Mouse (Mus musculus) hindbrain, embryonic 14.5 days (tissue): ENCODE measurements around the gene Atp13a2. TPM values are rescaled to one million over a fixed set of nuclear protein-coding genes. Genes with fewer than 3 reads are reported as not detected.

Experiments
- ATAC-seq: fragments of 200-750 bp; cut with Nextera tagmentation; 2 replicates; pipeline ENCODE4 v1.8.0; 2017; ENCODE audit warnings: moderate number of reproducible peaks, mild to moderate bottlenecking, moderate TSS enrichment, moderate library complexity; ENCODE audit not compliant: low FRiP score
- DNase-seq: peaks from one replicate; pipeline ENCODE4 v3.0.0-alpha.2; 2015; ENCODE audit warnings: low spot score
- H3K27ac ChIP-seq: fragments of 300-500 bp; sonication (generic); 2 replicates; pipeline ENCODE4 v1.5.1; 2014; ENCODE audit warnings: mild to moderate bottlenecking, moderate library complexity
- H3K27me3 ChIP-seq: fragments of 300-500 bp; sonication (generic); 2 replicates; pipeline ENCODE4 v1.6.1; 2014; ENCODE audit warnings: mild to moderate bottlenecking, low read length, mixed read lengths; ENCODE audit not compliant: control insufficient read depth, insufficient read depth
- H3K36me3 ChIP-seq: fragments of 300-500 bp; sonication (generic); replicated peaks from 2 replicates; pipeline ENCODE4 v1.6.1; 2014; ENCODE audit not compliant: control insufficient read depth, insufficient read depth
- H3K4me1 ChIP-seq: fragments of 300-500 bp; sonication (generic); replicated peaks from 2 replicates; pipeline ENCODE4 v1.6.1; 2014; ENCODE audit warnings: antibody characterized with exemption, low read length, mixed read lengths; ENCODE audit not compliant: control insufficient read depth, insufficient read depth
- H3K4me2 ChIP-seq: fragments of 300-500 bp; sonication (generic); replicated peaks from 2 replicates; pipeline ENCODE4 v1.6.1; 2014; ENCODE audit warnings: mild to moderate bottlenecking, moderate library complexity
- H3K4me3 ChIP-seq: fragments of 300-500 bp; sonication (generic); replicated peaks from 2 replicates; pipeline ENCODE4 v1.5.1; 2014; ENCODE audit warnings: mild to moderate bottlenecking, low read length
- H3K9ac ChIP-seq: fragments of 300-500 bp; sonication (generic); 2 replicates; pipeline ENCODE4 v1.6.1; 2014
- H3K9me3 ChIP-seq: fragments of 300-500 bp; sonication (generic); 2 replicates; pipeline ENCODE4 v1.6.1; 2016; ENCODE audit warnings: low read length; ENCODE audit not compliant: control insufficient read depth
- WGBS: fragments of 180-500 bp; shearing (Covaris S2); extraction: QIAGEN DNeasy Blood & Tissue Kit; methylation state at CpG from one replicate; pipeline ENCODE4 v1.1.7; 2014; 5-methylcytosine and 5-hydroxymethylcytosine counted together
- polyA plus RNA-seq: library from polyadenylated mRNA; unstranded; fragments of >200 nt; fragmentation: Nextera tagmentation; extraction: Ambion mirVana; gene quantifications from 2 replicates; pipeline ENCODE4 v1.2.1, GENCODE M21; 2014

Gene Atp13a2
- polyA plus RNA-seq, 1 experiment from 2014 or later: 176 TPM

DNA sequence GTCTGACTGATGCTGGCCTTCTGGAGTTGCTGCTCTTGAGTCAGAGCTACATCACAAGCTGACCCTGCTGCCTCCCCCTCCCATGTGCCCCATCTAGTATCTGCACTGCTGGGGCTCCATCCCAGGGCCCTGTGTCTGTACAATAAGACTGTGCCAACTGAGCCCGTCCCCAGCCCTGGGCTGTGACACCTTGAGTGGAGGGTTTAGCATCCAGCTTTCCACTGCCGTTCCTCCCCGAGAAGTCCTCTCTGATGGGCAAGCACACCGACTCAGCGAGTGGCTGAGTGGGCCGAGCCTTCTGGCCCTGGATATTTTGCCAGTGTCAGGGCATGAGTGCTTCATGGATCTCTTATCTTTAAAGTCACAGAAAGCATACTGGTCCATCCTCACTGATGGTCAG lies 12.3 kb upstream of the Atp13a2 start:
- no peaks in the 10 kb centered on the region for H3K4me1 ChIP-seq
- ATAC-seq: no peak
- H3K27ac ChIP-seq: no peak overlapping the region
- no peak overlapping the region for H3K4me2 ChIP-seq
- WGBS: 97% methylated on average over 6 of the region's 6 CpGs
- no peaks in the 10 kb centered on the region for H3K27me3 ChIP-seq
- no peak for DNase-seq
- H3K9ac ChIP-seq: no peak overlapping the region
- H3K4me3 ChIP-seq: no peak overlapping the region
- peaks cover 99% of the 10 kb centered on the region for H3K36me3 ChIP-seq
- no peaks in the 10 kb centered on the region for H3K9me3 ChIP-seq

DNA sequence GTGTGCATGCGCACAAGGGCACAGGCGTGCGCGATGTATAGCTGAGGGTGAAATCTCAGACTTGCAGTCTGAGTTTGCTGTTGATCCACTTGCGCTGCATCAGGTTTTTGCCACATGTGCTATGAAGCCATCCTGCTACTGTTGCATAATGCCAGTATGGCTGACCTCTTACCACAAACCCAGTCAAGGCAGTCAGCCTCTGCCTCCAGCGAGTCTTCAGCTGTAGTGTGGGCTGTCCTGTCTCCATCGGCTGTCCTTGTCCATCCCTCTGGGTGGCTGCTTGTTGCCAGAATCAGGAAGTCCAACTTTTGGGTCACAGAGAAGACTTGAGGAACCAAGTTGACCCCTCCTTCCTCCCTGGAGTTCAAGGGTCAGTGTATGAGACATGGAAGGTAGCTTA lies 11.3 kb upstream of the Atp13a2 start:
- Histone ChIP-seq H3K9me3 (no peaks in the 10 kb centered on the region), H3K4me2 (no peak overlapping the region), H3K27ac (no peak overlapping the region), H3K9ac (no peak overlapping the region), H3K36me3 (peaks cover 98% of the 10 kb centered on the region), H3K4me3 (no peak overlapping the region), H3K27me3 (no peaks in the 10 kb centered on the region), H3K4me1 (no peaks in the 10 kb centered on the region)
- 97% methylated on average over 7 of the region's 7 CpGs for WGBS
- no peak for ATAC-seq
- no peak for DNase-seq

DNA sequence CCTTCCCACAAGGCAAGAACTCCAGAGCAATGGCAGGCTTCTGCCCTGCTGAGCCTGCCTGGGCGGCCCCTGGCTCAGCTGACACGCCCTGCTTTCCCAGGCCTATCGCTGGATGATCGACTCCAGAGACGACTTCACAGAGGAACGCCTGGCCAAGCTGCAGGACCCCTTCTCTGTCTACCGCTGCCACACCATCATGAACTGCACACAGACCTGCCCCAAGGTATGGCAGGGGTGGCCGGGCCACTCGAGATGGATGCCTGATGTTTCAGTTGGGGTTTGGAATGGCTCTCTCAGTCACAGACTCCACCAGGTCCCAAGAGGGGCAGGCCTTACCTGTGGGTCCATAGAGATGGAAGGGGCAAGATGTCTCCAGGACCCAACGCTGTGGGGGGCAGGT lies 9.4 kb upstream of the Atp13a2 start:
- Histone ChIP-seq H3K4me3 (no peak overlapping the region), H3K9me3 (no peaks in the 10 kb centered on the region), H3K9ac (no peak overlapping the region), H3K4me2 (no peak overlapping the region), H3K36me3 (peaks cover 78% of the 10 kb centered on the region), H3K4me1 (no peaks in the 10 kb centered on the region), H3K27me3 (no peaks in the 10 kb centered on the region), H3K27ac (no peak overlapping the region)
- DNase-seq: no peak
- no peak for ATAC-seq
- 91% methylated on average over 10 of the region's 10 CpGs for WGBS

DNA sequence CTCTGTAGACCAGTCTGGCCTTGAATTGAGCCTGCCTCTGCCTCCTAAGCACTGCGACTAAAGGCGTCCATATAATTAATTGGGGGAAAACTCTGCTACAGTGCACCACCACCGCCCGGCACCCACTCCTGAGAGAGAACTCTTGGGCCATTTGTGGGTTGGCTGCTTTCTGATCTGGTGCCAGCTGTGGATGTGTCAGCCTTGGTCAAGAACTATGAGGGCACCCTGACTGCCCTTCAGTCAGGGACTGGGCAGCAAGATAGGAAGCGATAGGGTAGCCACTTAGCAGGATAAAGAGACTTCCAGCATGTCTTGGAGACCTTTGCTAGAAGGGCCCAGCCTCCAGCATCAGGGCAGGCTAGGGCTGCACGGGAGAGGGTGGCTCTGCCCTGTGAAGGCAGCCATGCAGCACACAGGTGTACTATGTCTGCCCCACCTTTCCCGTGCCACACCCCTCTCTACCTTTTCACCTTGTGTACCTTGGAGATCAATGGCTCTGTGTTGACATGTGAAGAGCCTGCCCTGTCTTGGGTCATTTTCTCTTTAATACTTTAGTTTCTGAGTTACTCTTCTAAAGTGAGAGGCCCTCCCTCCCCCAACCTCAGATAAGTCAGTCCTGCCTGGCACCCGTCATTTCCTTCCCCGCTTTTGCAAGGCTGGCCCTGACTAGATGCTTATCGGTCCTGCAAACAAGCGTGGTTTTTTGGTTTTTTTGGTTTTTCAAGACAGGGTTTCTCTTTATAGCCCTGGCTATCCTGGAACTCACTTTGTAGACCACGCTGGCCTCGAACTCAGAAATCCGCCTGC lies 8.6 kb upstream of the Atp13a2 start:
- Histone ChIP-seq H3K4me3 (no peak overlapping the region), H3K4me2 (no peak overlapping the region), H3K27ac (no peak overlapping the region), H3K27me3 (no peaks in the 10 kb centered on the region), H3K4me1 (no peaks in the 10 kb centered on the region), H3K9me3 (no peaks in the 10 kb centered on the region), H3K36me3 (peaks cover 70% of the 10 kb centered on the region), H3K9ac (no peak overlapping the region)
- no peak for ATAC-seq
- 95% methylated on average over 14 of the region's 14 CpGs for WGBS
- no peak for DNase-seq

DNA sequence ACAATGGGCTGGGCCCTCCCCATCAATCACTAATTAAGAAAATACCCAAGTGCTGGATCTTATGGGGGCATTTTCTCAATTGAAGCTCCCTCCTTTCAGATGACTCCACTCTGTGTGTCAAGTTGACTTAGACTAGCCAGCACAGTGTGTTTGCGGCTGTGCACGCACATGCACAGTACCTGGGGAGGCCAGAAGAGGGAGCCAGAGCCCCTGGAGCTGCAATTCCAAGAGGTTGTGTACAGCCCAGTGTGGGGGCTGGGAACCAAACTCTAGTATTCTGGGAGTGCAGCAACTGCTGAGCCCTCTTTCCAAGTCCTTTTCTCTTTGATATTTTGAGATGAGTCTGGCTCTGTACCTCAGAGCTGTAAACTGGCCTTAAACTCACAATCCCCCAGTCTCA lies 5.1 kb upstream of the Atp13a2 start:
- ATAC-seq: no peak
- WGBS: 89% methylated on average over 2 of the region's 2 CpGs

DNA sequence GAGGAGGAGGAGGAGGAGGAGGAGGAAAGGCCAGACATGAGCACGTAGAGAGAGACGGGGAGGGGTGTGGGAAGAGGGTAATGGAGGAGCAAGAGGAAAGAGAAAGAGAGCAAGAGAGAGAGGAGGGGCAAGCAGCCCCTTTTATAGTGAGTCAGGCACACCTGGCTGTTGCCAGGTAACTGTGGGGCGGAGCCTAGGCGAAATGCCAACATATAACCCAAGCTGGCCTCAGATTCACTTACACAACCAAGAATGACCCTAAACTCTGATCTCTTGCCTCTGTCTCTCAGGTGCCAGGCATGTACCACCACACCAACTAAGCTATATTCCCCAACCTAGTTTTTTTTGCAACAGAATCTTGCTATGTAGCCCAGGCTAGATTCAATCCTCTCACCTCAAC lies 3.9 kb upstream of the Atp13a2 start:
- Histone ChIP-seq H3K9me3 (no peaks in the 10 kb centered on the region), H3K9ac (no peak overlapping the region), H3K4me3 (no peak overlapping the region), H3K4me2 (no peak overlapping the region), H3K27ac (no peak overlapping the region), H3K27me3 (no peaks in the 10 kb centered on the region), H3K4me1 (peaks cover 14% of the 10 kb centered on the region), H3K36me3 (peaks cover 23% of the 10 kb centered on the region)
- ATAC-seq: no peak
- 56% methylated on average over 4 of the region's 4 CpGs for WGBS
- no peak for DNase-seq

More for the DNA sequence above, 5.1 kb upstream of the Atp13a2 start:
- Histone ChIP-seq H3K4me1 (0 out of 2 replicates have a peak, but pooled peaks cover 9% of the 10 kb centered on the region), H3K4me2 (no peak overlapping the region), H3K36me3 (peaks cover 35% of the 10 kb centered on the region), H3K4me3 (no peak overlapping the region), H3K27me3 (no peaks in the 10 kb centered on the region), H3K9ac (no peak overlapping the region), H3K27ac (no peak overlapping the region), H3K9me3 (no peaks in the 10 kb centered on the region)
- DNase-seq: no peak

DNA sequence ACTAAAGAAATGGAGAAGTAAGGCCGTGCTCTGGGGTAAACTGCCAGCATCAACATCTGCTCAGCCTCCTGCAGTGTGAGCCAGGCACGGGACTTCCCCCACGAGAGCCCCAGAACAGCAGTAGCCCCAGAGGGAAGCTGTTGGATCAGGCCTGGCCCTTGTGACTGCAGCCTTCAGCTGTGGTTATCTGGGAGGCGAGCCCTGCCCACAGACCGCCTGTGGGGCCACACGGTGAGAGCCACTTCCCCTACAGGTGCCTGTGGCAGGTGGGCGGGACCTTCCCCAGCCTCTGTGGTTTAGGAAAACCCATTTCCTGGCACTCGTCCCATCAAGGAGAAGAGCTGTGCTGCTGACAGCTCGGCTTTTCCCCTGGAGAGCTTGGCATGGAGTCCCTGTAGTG lies 3.2 kb upstream of the Atp13a2 start:
- Histone ChIP-seq H3K4me2 (no peak overlapping the region), H3K36me3 (peaks cover 18% of the 10 kb centered on the region), H3K27me3 (no peaks in the 10 kb centered on the region), H3K4me3 (no peak overlapping the region), H3K27ac (0 out of 2 replicates have a peak overlapping the region, but pooled peaks have one; percentile 51), H3K4me1 (peaks cover 20% of the 10 kb centered on the region), H3K9me3 (no peaks in the 10 kb centered on the region), H3K9ac (0 out of 2 replicates have a peak overlapping the region, but pooled peaks have one; percentile 24)
- 21% methylated on average over 9 of the region's 9 CpGs for WGBS
- ATAC-seq (no peak), DNase-seq (no peak)

DNA sequence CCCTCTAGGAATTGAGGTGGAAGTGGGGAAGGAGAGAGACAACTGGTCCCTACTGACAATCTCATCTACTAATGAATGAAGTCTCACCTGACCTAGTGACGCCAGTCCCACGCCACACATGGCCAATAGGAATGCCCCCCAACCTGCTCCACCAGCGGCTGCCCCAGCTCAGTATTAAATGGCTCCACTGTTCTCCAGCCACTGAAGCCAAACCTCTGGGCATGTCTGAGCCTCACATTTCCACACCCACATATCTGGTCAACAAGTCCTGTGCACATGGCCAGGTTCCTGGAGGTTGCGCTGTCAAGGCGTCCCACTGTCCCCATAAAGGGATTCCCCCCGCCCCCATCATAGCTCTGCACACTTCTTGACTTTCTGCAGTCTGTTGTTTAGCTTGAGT lies 2.1 kb upstream of the Atp13a2 start:
- 91% methylated on average over 6 of the region's 6 CpGs for WGBS
- Histone ChIP-seq H3K9me3 (no peaks in the 10 kb centered on the region), H3K4me3 (no peak overlapping the region), H3K9ac (no peak overlapping the region), H3K4me2 (no peak overlapping the region), H3K27me3 (no peaks in the 10 kb centered on the region), H3K4me1 (peaks cover 27% of the 10 kb centered on the region), H3K36me3 (peaks cover 7% of the 10 kb centered on the region), H3K27ac (no peak overlapping the region)
- no peak for ATAC-seq
- DNase-seq: no peak

DNA sequence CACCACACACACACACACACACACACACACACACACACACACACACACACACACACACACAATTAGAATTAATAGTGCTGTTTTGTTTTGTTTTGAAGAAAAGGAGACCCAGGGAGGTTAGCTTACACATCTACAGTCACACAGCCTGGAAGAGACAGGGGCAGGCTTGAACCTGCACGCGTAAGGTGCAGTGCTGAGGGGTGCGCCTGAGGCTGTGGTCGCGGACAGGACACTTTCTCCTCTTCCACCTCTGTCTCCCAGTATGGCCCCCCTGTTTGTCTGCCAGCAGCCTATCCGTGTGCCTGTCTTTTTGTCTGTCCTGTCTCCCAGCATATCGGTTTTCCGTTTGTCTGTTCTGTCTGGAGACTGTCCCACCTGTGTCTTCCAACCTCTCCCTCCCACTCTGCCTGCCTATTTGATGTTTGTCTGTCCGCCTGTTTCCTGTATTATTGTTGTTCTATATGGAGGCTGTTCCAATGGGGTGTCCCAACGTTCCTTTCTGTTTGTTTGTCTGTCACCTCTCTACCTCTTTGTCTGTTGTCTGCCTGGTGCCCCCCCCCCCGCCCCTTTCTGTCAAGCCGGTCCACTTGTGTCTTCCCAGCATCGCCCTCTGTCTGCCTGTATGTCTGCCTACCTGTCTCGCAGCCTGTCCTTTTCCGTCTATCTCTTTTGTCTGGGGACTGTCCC lies 506 bp upstream of the Atp13a2 start:
- DNase-seq: peak; percentile 44
- WGBS: 25% methylated on average over 15 of the region's 15 CpGs
- peak; percentile 19; the same call in 1 of the 2 replicates for ATAC-seq

More for the DNA sequence above, 506 bp upstream of the Atp13a2 start:
- Histone ChIP-seq H3K4me3 (peak overlapping the region; percentile 86), H3K4me1 (peaks cover 32% of the 10 kb centered on the region), H3K9ac (peak overlapping the region; percentile 91), H3K4me2 (peak overlapping the region; percentile 75), H3K9me3 (no peaks in the 10 kb centered on the region), H3K36me3 (no peaks in the 10 kb centered on the region; the same call in 1 of the 2 replicates), H3K27ac (peak overlapping the region; percentile 88), H3K27me3 (no peaks in the 10 kb centered on the region)
